Mouse (Mus musculus): ENCODE results near the gene Myh1. TPM values are rescaled to one million over a fixed set of nuclear protein-coding genes. Genes with fewer than 3 reads are reported as not detected.

The Myh1 gene
- polyA plus RNA-seq, 1 experiment from 2014 or later: 0.16 TPM

- H3K4me3 ChIP-seq (ENCODE audit: low read length): no peak overlapping the region
- WGBS: 51% methylated on average over 5 of the region's 5 CpGs
- H3K4me2 ChIP-seq (ENCODE audit: low read depth, low read length): no peak overlapping the region
Observed at GRCm38 (mm10) chr11:67164851-67165250, 35.0 kb upstream of the Myh1 start.

GRCm38 (mm10) chr11:67169301-67169700 is 30.6 kb upstream of the Myh1 start:
- Histone ChIP-seq H3K27me3 (ENCODE audit: control insufficient read depth, insufficient read depth, low read length) (no peaks in the 10 kb centered on the region), H3K4me1 (ENCODE audit: control insufficient read depth, insufficient read depth, low read length) (no peaks in the 10 kb centered on the region), H3K9ac (ENCODE audit: low read length) (no peak overlapping the region), H3K4me3 (ENCODE audit: low read length) (no peak overlapping the region), H3K9me3 (replicated peaks; ENCODE audit: control insufficient read depth, low read length) (no peaks in the 10 kb centered on the region), H3K36me3 (ENCODE audit: control insufficient read depth, insufficient read depth) (no peaks in the 10 kb centered on the region), H3K4me2 (ENCODE audit: low read depth, low read length) (no peak overlapping the region), H3K27ac (ENCODE audit: low read length) (no peak overlapping the region)
- ATAC-seq (replicated peaks; ENCODE audit: extremely low read depth, insufficient read depth, low FRiP score): no peak
- WGBS: 48% methylated on average over 5 of the region's 5 CpGs

More at GRCm38 (mm10) chr11:67164851-67165250, 35.0 kb upstream of the Myh1 start:
- Histone ChIP-seq H3K27me3 (ENCODE audit: control insufficient read depth, insufficient read depth, low read length) (no peaks in the 10 kb centered on the region), H3K36me3 (ENCODE audit: control insufficient read depth, insufficient read depth) (no peaks in the 10 kb centered on the region), H3K9ac (ENCODE audit: low read length) (no peak overlapping the region), H3K4me1 (ENCODE audit: control insufficient read depth, insufficient read depth, low read length) (no peaks in the 10 kb centered on the region), H3K9me3 (replicated peaks; ENCODE audit: control insufficient read depth, low read length) (no peaks in the 10 kb centered on the region), H3K27ac (ENCODE audit: low read length) (no peak overlapping the region)
- ATAC-seq (replicated peaks; ENCODE audit: extremely low read depth, insufficient read depth, low FRiP score): no peak

- H3K9ac ChIP-seq (ENCODE audit: low read length): no peak within 1 kb of the TSS
- H3K27ac ChIP-seq (ENCODE audit: low read length): no peak within 1 kb of the TSS
- no peaks in the 10 kb centered on the region for H3K4me1 ChIP-seq (ENCODE audit: control insufficient read depth, insufficient read depth, low read length)
- no peaks in the 10 kb centered on the region for H3K27me3 ChIP-seq (ENCODE audit: control insufficient read depth, insufficient read depth, low read length)
- H3K4me3 ChIP-seq (ENCODE audit: low read length): no peak within 1 kb of the TSS
- WGBS: 81% methylated on average over 14 of the region's 14 CpGs
- H3K9me3 ChIP-seq (replicated peaks; ENCODE audit: control insufficient read depth, low read length): no peaks in the 10 kb centered on the region
- no peaks in the 10 kb centered on the region for H3K36me3 ChIP-seq (ENCODE audit: control insufficient read depth, insufficient read depth)
- no peak within 1 kb of the TSS for H3K4me2 ChIP-seq (ENCODE audit: low read depth, low read length)
- ATAC-seq (replicated peaks; ENCODE audit: extremely low read depth, insufficient read depth, low FRiP score): no peak
Observed at GRCm38 (mm10) chr11:67170727-67171126, 29.1 kb upstream of the Myh1 start, which contains the start of gene Myh2. Gene Myh2 (plus strand): TSS chr11:67171027.

- WGBS: 88% methylated on average over 2 of the region's 2 CpGs
Observed at GRCm38 (mm10) chr11:67172439-67172838, 27.4 kb upstream of the Myh1 start.

GRCm38 (mm10) chr11:67176376-67176775 is 23.5 kb upstream of the Myh1 start:
- WGBS: 53% methylated on average over 5 of the region's 5 CpGs
- no peak for ATAC-seq (replicated peaks; ENCODE audit: extremely low read depth, insufficient read depth, low FRiP score)
- no peak overlapping the region for H3K4me2 ChIP-seq (ENCODE audit: low read depth, low read length)
- no peaks in the 10 kb centered on the region for H3K4me1 ChIP-seq (ENCODE audit: control insufficient read depth, insufficient read depth, low read length)
- H3K36me3 ChIP-seq (ENCODE audit: control insufficient read depth, insufficient read depth): no peaks in the 10 kb centered on the region
- H3K27ac ChIP-seq (ENCODE audit: low read length): no peak overlapping the region
- no peaks in the 10 kb centered on the region for H3K27me3 ChIP-seq (ENCODE audit: control insufficient read depth, insufficient read depth, low read length)
- no peak overlapping the region for H3K4me3 ChIP-seq (ENCODE audit: low read length)
- no peak overlapping the region for H3K9ac ChIP-seq (ENCODE audit: low read length)
- no peaks in the 10 kb centered on the region for H3K9me3 ChIP-seq (replicated peaks; ENCODE audit: control insufficient read depth, low read length)

More at GRCm38 (mm10) chr11:67172439-67172838, 27.4 kb upstream of the Myh1 start:
- Histone ChIP-seq H3K27me3 (ENCODE audit: control insufficient read depth, insufficient read depth, low read length) (no peaks in the 10 kb centered on the region), H3K4me1 (ENCODE audit: control insufficient read depth, insufficient read depth, low read length) (no peaks in the 10 kb centered on the region), H3K9me3 (replicated peaks; ENCODE audit: control insufficient read depth, low read length) (no peaks in the 10 kb centered on the region), H3K9ac (ENCODE audit: low read length) (no peak overlapping the region), H3K4me3 (ENCODE audit: low read length) (no peak overlapping the region), H3K36me3 (ENCODE audit: control insufficient read depth, insufficient read depth) (no peaks in the 10 kb centered on the region), H3K27ac (ENCODE audit: low read length) (no peak overlapping the region), H3K4me2 (ENCODE audit: low read depth, low read length) (no peak overlapping the region)
- ATAC-seq (replicated peaks; ENCODE audit: extremely low read depth, insufficient read depth, low FRiP score): no peak

GRCm38 (mm10) chr11:67190316-67190715 is 9.5 kb upstream of the Myh1 start:
- Histone ChIP-seq H3K4me2 (ENCODE audit: low read depth, low read length) (no peak overlapping the region), H3K9ac (ENCODE audit: low read length) (no peak overlapping the region), H3K27ac (ENCODE audit: low read length) (no peak overlapping the region), H3K4me1 (ENCODE audit: control insufficient read depth, insufficient read depth, low read length) (no peaks in the 10 kb centered on the region), H3K4me3 (ENCODE audit: low read length) (no peak overlapping the region), H3K9me3 (replicated peaks; ENCODE audit: control insufficient read depth, low read length) (no peaks in the 10 kb centered on the region), H3K27me3 (ENCODE audit: control insufficient read depth, insufficient read depth, low read length) (no peaks in the 10 kb centered on the region), H3K36me3 (ENCODE audit: control insufficient read depth, insufficient read depth) (no peaks in the 10 kb centered on the region)
- ATAC-seq (replicated peaks; ENCODE audit: extremely low read depth, insufficient read depth, low FRiP score): no peak
- WGBS: 75% methylated on average over 10 of the region's 10 CpGs

GRCm38 (mm10) chr11:67190814-67191213 is 9.0 kb upstream of the Myh1 start:
- Histone ChIP-seq H3K27me3 (ENCODE audit: control insufficient read depth, insufficient read depth, low read length) (no peaks in the 10 kb centered on the region), H3K4me1 (ENCODE audit: control insufficient read depth, insufficient read depth, low read length) (no peaks in the 10 kb centered on the region), H3K4me2 (ENCODE audit: low read depth, low read length) (no peak overlapping the region), H3K36me3 (ENCODE audit: control insufficient read depth, insufficient read depth) (no peaks in the 10 kb centered on the region), H3K4me3 (ENCODE audit: low read length) (no peak overlapping the region), H3K9me3 (replicated peaks; ENCODE audit: control insufficient read depth, low read length) (no peaks in the 10 kb centered on the region), H3K27ac (ENCODE audit: low read length) (no peak overlapping the region), H3K9ac (ENCODE audit: low read length) (no peak overlapping the region)
- 84% methylated on average over 2 of the region's 2 CpGs for WGBS
- no peak for ATAC-seq (replicated peaks; ENCODE audit: extremely low read depth, insufficient read depth, low FRiP score)

- WGBS: 84% methylated on average over 14 of the region's 14 CpGs
- H3K27ac ChIP-seq (ENCODE audit: low read length): no peak overlapping the region
- no peak overlapping the region for H3K4me3 ChIP-seq (ENCODE audit: low read length)
- no peak overlapping the region for H3K4me2 ChIP-seq (ENCODE audit: low read depth, low read length)
- H3K4me1 ChIP-seq (ENCODE audit: control insufficient read depth, insufficient read depth, low read length): no peaks in the 10 kb centered on the region
- no peaks in the 10 kb centered on the region for H3K27me3 ChIP-seq (ENCODE audit: control insufficient read depth, insufficient read depth, low read length)
- H3K9ac ChIP-seq (ENCODE audit: low read length): no peak overlapping the region
- H3K36me3 ChIP-seq (ENCODE audit: control insufficient read depth, insufficient read depth): no peaks in the 10 kb centered on the region
- ATAC-seq (replicated peaks; ENCODE audit: extremely low read depth, insufficient read depth, low FRiP score): no peak
- no peaks in the 10 kb centered on the region for H3K9me3 ChIP-seq (replicated peaks; ENCODE audit: control insufficient read depth, low read length)
Observed at GRCm38 (mm10) chr11:67191496-67191895, 8.4 kb upstream of the Myh1 start.

GRCm38 (mm10) chr11:67199321-67199720 is 531 bp upstream of the Myh1 start:
- H3K36me3 ChIP-seq (ENCODE audit: control insufficient read depth, insufficient read depth): no peaks in the 10 kb centered on the region
- no peak overlapping the region for H3K4me3 ChIP-seq (ENCODE audit: low read length)
- H3K9ac ChIP-seq (ENCODE audit: low read length): no peak overlapping the region
- no peaks in the 10 kb centered on the region for H3K4me1 ChIP-seq (ENCODE audit: control insufficient read depth, insufficient read depth, low read length)
- no peak overlapping the region for H3K27ac ChIP-seq (ENCODE audit: low read length)
- H3K4me2 ChIP-seq (ENCODE audit: low read depth, low read length): no peak overlapping the region
- H3K9me3 ChIP-seq (replicated peaks; ENCODE audit: control insufficient read depth, low read length): peaks cover 3% of the 10 kb centered on the region; the same call in 1 of the 2 replicates
- WGBS: 25% methylated on average over 1 of the region's 1 CpGs
- H3K27me3 ChIP-seq (ENCODE audit: control insufficient read depth, insufficient read depth, low read length): no peaks in the 10 kb centered on the region; the same call in 1 of the 2 replicates
- ATAC-seq (replicated peaks; ENCODE audit: extremely low read depth, insufficient read depth, low FRiP score): no peak

All from heart, embryonic 16.5 days (tissue).